Mouse (Mus musculus) embryo, embryonic 11.5 days (tissue): Measurements from ENCODE around the gene Spint3.
"Not testable (repeated sequence)": the region's sequence is repeated elsewhere in the genome, so short reads cannot be mapped to it uniquely, and the experiment has no call there.

Experiments
- DNase-seq: peaks from one replicate; pipeline ENCODE4 v3.0.0-alpha.2; 2012; ENCODE audit warnings: low read depth, low spot score

Gene Spint3

GRCm38 (mm10) chr2:164573359-164573758 lies at the start of gene Spint3:
Gene Spint3, minus strand, starts transcription at chr2:164573459.
- not testable (repeated sequence) for DNase-seq

- DNase-seq: no peak
Measured at GRCm38 (mm10) chr2:164621775-164622174, 48.5 kb upstream of the Spint3 start.

GRCm38 (mm10) chr2:164619050-164619449 lies 45.8 kb upstream of the Spint3 start:
- DNase-seq: no peak

- no peak for DNase-seq
Measured at GRCm38 (mm10) chr2:164615386-164615785, 42.1 kb upstream of the Spint3 start.

- not testable (repeated sequence) for DNase-seq
Measured at GRCm38 (mm10) chr2:164613471-164613870, 40.2 kb upstream of the Spint3 start, which contains the start of the genes Wfdc6b and Wfdc8. Gene Wfdc6b, plus strand, starts transcription at chr2:164613522. Gene Wfdc8, minus strand, starts transcription at chr2:164613626.

- DNase-seq: no peak
Measured at GRCm38 (mm10) chr2:164608781-164609180, 35.5 kb upstream of the Spint3 start.

- no peak for DNase-seq
Measured at GRCm38 (mm10) chr2:164604411-164604810, 31.2 kb upstream of the Spint3 start.

- no peak for DNase-seq
Measured at GRCm38 (mm10) chr2:164603482-164603881, 30.2 kb upstream of the Spint3 start.

GRCm38 (mm10) chr2:164600179-164600578 lies 26.9 kb upstream of the Spint3 start:
- DNase-seq: no peak

- no peak for DNase-seq
Measured at GRCm38 (mm10) chr2:164593494-164593893, 20.2 kb upstream of the Spint3 start, which contains the start of gene Eppin. Gene Eppin, minus strand, starts transcription at chr2:164593594.

- DNase-seq: peak; percentile 56
Measured at GRCm38 (mm10) chr2:164592014-164592413, 18.8 kb upstream of the Spint3 start.

GRCm38 (mm10) chr2:164585025-164585725 lies 11.9 kb upstream of the Spint3 start, which contains the start of gene Wfdc6a:
Gene Wfdc6a, minus strand, starts transcription at chr2:164585447.
- not testable (repeated sequence) for DNase-seq

- no peak for DNase-seq
Measured at GRCm38 (mm10) chr2:164567460-164567859, 5.8 kb downstream of the Spint3 start.

- DNase-seq: no peak
Measured at GRCm38 (mm10) chr2:164566997-164567396, 6.3 kb downstream of the Spint3 start.

GRCm38 (mm10) chr2:164564346-164564745 lies 8.9 kb downstream of the Spint3 start:
- DNase-seq: no peak

GRCm38 (mm10) chr2:164563339-164564038 lies 9.8 kb downstream of the Spint3 start:
- peak; percentile 37 for DNase-seq

GRCm38 (mm10) chr2:164562391-164563188 lies 10.7 kb downstream of the Spint3 start, which contains the start of gene Wfdc2:
Gene Wfdc2, plus strand, starts transcription at chr2:164562413.
- no peak for DNase-seq

- DNase-seq: no peak
Measured at GRCm38 (mm10) chr2:164560106-164560505, 13.2 kb downstream of the Spint3 start.

- DNase-seq: no peak
Measured at GRCm38 (mm10) chr2:164558991-164559645, 14.1 kb downstream of the Spint3 start.

GRCm38 (mm10) chr2:164558426-164558825 lies 14.8 kb downstream of the Spint3 start:
- DNase-seq: no peak

GRCm38 (mm10) chr2:164551502-164551901 lies 21.8 kb downstream of the Spint3 start:
- no peak for DNase-seq
